Mouse (Mus musculus): Measurements from ENCODE around the gene Aagab.

The Aagab gene

DNA sequence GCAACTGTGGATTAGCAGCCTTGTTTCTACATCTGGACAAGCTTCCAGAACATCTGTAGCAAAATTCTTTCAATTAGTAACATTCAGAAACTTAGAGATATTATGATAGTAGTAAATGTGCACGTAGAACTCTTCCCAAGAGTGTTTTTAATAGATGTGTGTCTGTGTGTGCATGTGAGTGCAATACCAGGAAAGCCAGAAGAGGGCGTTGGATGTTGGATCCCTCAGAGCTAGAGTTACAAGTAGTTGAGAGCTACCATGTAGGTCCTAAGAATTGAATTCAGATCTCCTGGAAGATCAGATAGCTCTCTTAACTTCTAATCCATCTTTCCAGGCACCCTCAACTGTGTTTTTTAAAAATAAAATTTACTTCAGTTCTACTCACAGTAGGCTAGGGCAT lies 4.1 kb downstream of the Aagab start:
- no peak for DNase-seq (ENCODE audit: low read depth, low spot score)

DNA sequence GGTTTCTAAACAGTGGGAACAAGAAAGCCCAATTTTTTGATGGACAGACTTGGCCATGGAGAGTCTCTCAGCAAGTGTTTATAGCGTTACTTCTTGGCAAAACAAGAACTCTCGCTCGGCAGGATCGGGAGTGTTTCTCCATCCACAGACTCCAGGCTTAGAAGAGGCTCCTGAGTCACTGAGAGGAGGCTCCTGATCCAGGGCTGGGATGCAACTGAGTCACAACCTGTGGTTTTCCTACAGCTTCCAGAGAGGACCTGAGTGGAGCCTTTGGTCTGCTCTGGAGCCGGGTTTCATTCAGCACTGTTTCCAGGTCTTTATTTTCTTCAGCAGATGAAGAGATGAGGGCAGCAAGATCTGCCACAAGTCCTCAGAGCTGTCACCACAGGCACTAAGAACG lies 5.5 kb downstream of the Aagab start:
- no peak for DNase-seq (ENCODE audit: low read depth, low spot score)

DNA sequence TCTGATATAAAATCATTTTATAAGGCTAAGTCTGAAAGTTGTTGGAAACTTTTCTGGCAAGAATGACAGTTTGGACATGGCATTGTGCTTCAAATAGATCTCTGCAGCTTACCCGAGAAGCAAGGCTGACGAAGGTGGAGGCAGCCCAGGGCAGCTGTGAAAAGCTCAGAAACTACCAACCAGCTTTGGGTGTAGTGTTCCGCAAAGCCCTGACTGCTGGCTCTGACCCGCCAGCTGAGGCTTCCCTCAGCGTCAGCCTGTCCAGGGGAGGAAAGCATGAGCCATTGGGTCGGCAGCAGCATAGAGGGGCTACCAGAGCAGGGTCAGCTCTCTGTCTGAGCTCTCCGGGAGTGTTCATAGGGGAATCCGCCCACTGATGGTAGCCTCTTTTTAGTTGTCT lies 6.8 kb downstream of the Aagab start:
- DNase-seq (ENCODE audit: low read depth, low spot score) = no peak

DNA sequence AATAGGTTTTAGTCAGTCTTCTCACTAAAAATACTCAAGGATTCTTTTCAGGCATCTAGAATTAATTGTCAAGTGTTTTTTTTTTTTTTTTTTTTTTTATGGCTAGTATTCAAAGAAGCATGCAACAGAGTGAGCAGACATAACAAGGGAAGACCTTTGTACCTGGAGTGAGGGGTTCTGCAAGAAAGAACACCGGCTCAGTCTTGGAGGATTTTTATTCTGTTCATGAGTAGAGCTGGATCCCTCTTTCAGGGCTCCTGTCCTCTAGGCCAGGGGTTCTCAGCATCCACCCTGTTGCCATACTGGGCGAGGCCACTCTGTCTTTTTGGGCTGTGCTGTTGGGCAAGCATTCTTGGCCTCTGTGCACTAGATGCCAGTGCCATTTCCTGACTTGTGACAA lies 7.3 kb downstream of the Aagab start:
- DNase-seq (ENCODE audit: low read depth, low spot score) = no peak

DNA sequence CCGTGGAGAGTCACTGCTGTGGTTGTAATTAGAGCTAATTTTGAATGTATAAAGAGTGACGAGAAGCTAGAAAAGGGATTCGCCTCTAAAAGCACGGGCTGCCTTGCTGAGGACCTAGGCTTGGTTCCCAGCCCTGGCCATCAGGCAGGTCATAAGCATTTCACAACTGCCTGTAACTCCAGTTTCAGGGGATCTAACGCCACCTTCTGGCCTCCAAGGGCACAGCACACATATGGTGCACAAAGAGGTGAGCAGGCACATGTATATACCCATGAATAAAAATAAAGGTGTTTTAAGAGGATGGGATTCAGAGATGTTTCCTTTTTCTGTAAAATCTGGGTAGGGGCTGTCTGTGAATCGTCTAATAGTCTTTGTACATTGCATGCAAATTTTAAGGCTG lies 7.8 kb downstream of the Aagab start:
- no peak for DNase-seq (ENCODE audit: low read depth, low spot score)

DNA sequence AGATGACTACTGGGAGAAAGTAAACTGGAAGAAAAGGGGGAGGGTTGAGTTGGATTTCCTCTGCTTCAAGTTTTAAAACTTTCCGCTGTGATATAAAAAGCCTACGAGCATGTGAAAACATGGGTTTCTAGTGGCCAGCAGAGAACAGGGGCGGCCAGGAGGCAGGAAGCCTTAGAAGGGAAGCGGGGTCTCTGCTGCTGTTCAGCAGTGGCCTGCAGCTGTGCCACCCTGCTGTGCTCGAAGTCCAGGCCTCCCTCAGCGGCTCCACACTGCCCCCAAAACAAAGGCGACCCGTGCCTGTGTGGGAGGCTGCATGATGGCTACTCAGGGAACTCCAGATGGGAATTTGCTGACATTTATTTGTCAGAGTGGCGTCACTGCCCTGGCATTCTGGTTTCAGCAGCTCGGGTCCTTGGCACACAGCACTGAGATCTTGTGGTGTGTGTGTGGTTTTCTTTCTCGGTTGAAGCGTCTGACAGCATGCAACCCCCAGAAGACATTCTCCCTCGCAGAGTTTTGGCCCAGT lies 8.4 kb downstream of the Aagab start:
- DNase-seq (ENCODE audit: low read depth, low spot score) = no peak

DNA sequence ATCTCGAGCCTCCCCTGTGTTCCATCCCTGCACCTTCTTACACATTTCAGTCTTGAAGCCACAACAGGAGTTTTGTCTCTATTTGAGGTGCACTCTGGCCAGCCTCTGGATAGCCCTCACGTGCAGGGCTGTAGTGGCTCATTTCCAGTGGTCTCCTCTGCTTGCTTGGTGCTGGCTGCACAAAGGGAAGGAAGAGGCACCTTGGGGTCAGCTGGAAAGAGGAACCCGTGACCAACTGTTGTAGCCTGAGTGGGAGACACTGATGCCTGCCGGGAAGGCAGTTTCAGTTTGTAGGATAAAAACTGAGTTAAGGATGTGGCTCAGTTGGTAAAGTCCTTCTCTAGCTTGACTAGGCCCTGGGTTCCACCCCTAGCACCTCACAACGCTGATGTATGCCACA lies 9.5 kb downstream of the Aagab start:
- DNase-seq (ENCODE audit: low read depth, low spot score) = no peak

DNA sequence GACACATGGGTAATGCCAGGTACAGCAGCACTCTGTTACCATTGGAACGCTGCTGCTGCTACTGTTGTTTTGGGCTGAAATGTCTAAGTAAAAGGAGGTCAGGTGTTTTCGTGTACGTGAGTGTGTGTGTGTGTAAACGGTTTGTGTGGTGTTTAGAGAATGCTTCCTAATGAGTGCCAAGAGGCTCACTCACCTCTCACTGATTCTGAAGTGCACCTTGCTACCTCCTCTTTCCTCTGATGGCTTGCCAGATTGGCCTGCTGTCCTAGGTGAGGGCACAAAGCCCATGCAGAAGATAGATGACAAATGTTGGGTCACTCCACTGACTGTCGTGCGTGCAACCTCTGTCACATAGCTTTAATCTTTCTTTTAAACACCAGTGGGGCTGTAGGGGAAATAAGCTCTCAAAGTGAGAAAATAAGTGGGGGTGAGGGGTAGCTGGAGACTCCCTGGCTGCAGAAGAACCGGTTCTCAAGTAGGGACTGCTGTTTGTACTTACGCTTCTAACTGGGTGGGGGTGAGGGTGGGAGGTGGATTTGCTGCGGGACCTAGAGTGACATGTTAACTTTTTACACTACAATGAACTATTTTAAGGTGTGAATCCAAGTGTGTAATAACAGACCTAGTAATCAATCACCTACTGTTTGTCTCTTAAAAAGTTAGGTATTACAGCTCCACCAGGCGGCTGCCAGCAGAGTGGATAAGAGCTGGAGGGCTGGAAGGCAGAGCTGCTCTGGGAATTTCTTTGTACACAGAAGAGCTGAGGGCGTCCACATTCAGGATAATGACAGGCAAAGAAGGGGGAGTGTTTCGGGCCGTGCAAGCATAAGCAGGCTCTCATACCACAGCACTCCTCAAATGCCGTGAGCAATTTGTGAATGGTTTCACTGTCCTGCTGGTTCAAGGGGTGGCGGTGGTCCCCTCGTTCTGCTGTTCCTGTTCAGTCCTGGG lies 10.4 kb downstream of the Aagab start:
- no peak for DNase-seq (ENCODE audit: low read depth, low spot score)

DNA sequence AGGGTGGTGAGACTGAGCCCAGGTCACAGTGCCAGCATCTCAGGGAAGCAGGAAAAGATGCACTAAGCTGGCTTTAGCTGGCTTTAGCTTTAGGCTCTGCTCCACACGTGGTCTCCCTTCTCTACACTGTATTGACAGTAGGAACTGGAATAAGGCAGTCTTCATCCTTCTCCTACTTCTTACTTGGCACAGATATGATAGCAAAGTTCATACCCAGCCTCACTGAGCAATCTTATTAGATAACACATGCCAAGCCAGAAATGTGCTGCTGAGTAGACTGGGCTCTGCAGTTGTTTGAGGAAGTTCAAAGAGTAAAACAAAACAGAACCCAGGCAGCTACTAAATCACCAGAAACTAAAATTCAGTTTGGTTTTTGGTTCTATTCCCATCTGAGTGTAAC lies 11.1 kb downstream of the Aagab start:
- DNase-seq (ENCODE audit: low read depth, low spot score) = peak; percentile 39

DNA sequence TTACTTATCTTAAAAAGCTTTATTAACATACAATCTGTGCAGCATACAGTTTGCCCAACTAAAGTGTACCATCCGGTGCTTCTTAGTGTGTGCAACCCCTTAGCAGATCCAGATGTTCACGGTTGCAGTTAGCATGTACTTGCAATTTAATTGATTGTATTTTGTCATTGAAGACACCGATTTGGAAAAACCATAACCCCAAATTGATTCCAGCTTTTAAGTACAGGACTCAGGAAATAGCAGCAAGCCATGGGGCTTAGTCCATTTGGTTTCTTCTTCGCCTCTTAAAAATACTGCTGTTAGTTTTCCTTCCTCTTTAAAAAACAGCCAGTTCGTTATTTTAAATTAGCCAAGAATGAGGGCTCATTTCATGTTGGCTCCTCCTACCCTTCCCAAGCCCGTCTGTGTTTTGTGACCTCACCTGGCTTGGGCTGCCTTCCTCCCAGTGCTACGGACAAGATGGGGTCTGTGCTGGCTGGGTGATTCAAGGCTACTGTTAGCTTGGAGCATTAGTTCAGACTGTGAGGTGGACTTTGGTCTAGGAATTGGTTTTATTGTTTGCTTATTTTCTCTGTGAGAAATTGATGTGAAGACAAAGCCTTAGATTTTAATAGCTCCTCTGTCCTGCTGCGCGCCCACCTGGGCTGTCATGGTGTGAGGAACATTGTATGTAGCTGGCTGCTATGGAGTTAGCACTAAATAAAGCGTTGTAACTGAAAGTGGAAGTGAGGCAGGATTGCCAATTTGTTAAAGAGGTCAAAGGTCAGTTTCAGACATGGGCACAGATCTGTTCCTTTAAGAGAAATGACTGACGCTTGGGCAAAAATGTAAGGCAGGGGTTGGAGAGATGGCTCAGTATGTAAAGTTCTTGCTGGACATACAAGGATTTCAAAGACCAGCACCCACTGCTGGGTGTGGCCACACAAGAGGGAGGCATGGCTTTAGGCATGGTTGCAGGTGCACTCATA lies 11.8 kb downstream of the Aagab start:
- DNase-seq (ENCODE audit: low read depth, low spot score) = no peak

DNA sequence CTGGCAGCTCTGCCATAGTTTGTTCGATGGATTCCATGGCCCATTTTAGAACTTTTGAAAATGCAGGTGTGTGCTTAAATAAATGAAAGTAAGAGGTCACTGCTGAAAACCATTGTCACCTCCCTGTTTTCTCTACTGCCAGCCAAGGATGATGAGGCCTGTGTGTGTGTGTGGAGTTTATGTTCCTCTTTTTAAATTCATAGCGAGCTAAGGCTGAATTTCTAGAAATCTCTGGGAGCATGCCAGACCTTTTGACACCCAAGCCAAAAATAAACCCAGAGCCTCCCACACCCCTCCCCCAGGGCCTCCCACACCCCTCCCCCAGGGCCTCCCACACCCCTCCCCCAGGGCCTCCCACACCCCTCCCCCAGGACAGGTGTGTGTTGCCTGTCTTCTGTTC lies 15.5 kb downstream of the Aagab start:
- no peak for DNase-seq (ENCODE audit: low read depth, low spot score)

DNA sequence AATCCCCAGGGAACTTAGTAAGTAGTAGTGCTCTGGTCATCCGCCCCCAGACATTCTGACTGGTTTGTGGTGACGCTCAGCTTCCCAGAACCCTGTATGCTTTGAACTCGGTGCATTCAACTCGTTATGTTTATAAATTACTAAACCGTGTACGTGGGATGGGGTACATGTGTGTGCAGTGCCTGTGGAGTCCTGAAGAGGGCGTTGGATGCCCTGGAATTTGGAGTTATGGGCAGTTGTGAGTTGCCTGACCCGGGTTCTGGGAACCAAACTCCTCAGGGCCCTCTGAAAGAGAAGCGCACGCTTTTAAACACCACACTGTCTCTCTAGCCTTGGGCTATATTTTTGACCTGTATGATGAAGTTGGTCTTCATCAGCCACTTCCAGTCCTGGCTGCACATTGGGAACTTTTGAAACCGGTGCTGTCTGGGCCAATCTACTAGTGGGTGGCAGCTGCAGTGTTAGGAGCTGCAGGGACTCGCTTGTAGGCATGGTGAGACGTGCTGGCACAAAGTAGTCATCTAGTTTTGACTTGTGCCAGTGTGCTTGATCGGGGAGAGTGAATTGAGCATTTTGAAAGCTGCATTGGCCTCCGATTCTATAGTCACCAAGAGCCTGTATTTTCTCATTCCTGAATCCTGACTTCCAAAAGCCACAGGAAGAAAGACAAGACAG lies 21.6 kb downstream of the Aagab start:
- no peak for DNase-seq (ENCODE audit: low read depth, low spot score)

DNA sequence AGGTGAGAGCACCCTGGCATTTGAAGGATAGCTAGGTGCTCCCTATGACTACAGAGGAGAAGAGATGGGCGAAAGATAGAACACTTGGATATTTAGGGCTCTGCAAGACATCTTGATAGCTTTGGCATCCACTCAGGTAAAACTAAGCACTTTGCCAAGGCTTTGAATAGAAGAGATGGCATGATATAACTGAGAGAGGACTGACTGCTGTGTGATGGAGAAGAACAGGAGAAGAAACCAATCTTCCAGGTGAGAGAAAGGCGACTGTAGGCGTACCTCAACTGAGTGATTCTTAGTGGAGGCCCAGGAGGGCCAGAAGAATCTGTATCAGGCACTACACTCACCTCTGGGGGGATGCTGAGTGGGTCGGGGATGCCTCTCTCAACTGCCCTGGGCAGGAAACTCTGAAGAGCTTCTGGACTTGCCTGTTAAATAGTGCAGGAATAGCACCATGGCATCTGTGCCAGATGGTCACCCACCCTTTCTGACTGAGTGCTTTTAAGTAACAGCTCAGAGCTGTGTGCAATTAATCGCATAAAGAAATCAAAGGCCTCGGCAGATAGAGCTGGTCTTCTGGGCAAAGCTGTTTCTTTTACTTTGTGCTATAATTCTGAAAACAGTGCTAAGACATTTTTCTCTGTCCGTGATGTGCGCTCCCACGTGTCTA lies 22.8 kb downstream of the Aagab start:
- DNase-seq (ENCODE audit: low read depth, low spot score) = no peak

DNA sequence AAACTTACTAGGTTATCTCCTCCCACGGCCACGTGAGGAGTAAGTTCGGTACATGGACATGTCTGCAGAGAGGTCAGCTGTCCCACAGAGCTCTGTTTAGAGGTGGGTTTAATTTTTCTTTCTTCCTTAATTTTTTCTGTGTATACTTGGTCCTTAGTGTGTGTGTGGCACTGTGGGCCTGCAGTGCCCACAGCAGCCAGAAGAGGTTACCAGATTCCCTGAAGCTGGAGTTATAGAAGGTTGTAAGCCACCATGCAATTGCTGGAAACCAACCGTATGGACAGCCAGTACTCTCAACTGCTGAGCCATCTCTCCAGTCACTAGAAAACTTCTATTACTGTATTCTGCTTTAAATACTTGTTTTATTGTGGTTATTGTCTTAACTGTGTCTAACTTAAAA lies 29.6 kb downstream of the Aagab start:
- DNase-seq (ENCODE audit: low read depth, low spot score) = no peak

DNA sequence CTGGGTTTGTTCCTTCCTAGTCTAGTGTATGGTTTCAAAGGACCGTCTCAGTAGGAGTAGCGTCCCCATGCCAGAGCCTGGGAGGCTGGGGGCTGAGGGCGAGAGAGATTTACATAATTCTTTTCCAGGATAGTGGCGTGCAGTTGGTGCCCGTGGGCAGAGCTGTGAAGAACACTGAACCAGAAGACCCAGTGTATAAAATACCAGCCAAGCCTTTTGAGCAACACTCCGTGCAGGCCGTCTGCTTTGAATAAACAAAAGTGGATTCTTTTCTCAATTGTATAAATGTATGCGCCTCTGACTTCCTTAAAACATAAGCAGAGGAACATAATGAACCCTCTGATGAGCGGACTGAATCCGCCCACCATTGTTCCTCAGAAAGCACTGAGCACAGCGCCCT lies 30.5 kb downstream of the Aagab start:
- no peak for DNase-seq (ENCODE audit: low read depth, low spot score)

DNA sequence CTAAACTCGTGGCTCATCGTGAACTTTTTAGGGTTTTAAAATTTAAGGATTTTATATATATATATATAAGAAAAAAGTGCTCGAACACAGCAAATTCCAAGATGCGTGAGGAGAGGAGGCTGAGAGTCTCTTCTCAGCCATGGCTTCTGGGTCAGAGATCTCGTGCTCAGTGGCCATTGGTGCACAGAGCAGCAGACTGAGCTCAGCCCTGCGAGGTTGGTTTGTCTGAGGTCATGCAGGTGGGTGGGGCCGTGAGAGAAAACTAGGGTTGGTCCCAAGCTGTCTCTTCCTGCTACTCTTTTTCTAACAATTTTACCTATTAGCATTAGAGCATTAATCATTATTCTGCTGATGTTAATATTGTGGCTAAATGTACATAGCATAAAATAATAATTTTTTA lies 30.9 kb downstream of the Aagab start:
- no peak for DNase-seq (ENCODE audit: low read depth, low spot score)

DNA sequence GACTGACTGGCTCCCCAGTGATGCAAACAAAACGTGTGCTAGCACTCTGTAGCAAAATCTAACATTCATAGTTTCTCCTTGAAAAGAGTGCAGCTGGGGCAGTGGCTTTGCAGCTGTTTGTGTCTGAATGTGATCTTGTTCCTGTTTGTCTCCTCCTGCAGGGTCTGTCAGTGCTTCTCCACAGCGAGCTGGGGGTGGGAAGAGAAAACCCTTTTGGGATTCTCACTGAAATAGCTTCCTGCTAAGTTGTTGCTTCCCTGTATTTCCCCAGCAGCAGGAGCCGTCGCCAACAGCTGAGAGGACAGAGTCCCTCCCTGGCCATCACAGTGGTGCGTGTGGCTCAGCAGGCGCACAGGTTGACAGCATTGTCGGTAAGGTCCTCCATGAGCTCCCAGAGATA lies 33.7 kb downstream of the Aagab start:
- no peak for DNase-seq (ENCODE audit: low read depth, low spot score)

DNA sequence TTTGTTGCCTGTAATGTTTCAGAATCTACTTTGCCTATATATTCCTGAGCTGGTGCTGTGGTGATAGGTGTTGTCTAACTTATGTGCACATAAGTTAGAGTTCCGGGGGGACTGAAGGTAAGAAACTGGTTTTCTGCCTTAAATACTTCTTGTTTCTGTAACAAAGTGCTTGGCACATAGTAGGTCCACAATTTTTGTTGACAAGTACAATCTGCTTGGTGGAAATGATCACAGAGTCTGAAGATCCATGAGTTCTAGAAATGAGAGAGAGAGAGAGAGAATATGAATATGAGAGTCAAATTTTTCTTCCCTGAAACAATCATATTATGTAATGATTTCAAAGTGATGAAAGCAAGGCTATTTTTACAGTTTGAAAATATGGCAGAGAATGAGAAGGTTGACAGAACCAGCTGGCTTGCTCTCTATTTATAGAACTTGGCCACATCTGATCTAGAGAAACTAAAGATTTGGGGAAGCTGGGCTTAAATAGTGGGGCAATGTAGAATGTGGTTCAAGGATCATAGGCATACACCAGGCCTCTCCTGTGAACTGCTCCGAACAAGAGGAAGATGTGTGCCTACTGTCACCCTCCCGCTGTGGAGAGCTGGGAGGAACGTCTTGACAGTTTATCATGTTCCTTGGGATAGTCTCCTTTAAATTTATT lies 39.7 kb downstream of the Aagab start:
- DNase-seq (ENCODE audit: low read depth, low spot score) = no peak

DNA sequence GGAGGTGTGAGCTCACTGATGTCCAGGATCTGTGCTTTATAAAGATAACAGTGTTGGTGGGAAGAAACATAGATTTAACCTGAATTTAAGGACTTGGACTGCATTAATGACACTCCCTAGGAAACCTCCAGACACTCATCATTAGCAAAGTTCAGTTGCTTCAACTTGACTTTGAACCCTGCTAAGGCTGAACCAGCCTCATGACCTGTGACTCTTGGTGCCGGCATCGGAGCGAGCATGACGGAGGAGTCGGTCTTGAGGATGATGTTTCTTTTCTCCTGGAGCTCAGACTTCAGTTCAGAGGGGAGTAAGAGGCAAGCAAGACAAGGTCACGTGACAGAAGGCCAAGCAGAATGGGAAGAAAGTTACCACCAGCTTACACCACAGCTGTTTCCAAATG lies 41.6 kb downstream of the Aagab start:
- DNase-seq (ENCODE audit: low read depth, low spot score) = no peak

DNA sequence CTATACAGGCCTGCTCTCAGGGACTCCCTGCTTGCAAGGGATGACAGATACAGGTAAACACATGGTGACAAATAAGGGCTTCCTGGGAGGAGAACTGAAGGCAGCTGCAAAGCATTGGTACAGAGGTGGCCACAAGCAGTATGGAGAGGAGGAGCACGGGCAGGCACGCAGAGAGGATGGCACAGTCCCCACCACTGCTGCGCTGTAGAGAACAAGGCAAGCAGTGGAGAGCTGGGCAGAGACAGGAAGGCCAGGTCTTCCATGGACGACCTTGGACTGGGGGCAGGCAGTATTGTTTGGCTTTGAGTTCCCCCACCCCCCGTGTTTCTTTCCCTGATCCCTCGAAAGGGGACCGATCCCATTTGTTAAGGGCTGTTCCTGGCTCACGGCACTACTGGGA lies 42.6 kb downstream of the Aagab start:
- DNase-seq (ENCODE audit: low read depth, low spot score) = no peak
